Mouse (Mus musculus) midbrain, embryonic 11.5 days (tissue): Measurements from ENCODE around the gene Lipa. TPM values are rescaled to one million over a fixed set of nuclear protein-coding genes. Genes with fewer than 3 reads are reported as not detected.

Experiments used
- ATAC-seq: fragments of 200-750 bp; cut with Nextera tagmentation; 2 replicates; pipeline ENCODE4 v1.8.0; 2017; ENCODE audit warnings: moderate TSS enrichment, moderate library complexity; ENCODE audit not compliant: low FRiP score
- DNase-seq: peaks from one replicate; pipeline ENCODE4 v3.0.0; 2015; ENCODE audit warnings: low spot score; ENCODE audit errors: missing footprints
- H3K27ac ChIP-seq: fragments of 300-500 bp; sonication (generic); 2 replicates; pipeline ENCODE4 v1.5.1; 2014; ENCODE audit warnings: low read depth, low read length
- H3K27me3 ChIP-seq: fragments of 300-500 bp; sonication (generic); 2 replicates; pipeline ENCODE4 v1.6.1; 2014; ENCODE audit warnings: mild to moderate bottlenecking, low read length, moderate library complexity, mixed read lengths; ENCODE audit not compliant: control insufficient read depth, insufficient read depth
- H3K36me3 ChIP-seq: fragments of 300-500 bp; sonication (generic); 2 replicates; pipeline ENCODE4 v1.6.1; 2014; ENCODE audit warnings: mild to moderate bottlenecking, low read length, moderate library complexity, mixed read lengths; ENCODE audit not compliant: control insufficient read depth, insufficient read depth
- H3K4me1 ChIP-seq: fragments of 300-500 bp; sonication (generic); 2 replicates; pipeline ENCODE4 v1.6.1; 2014; ENCODE audit warnings: low read length; ENCODE audit not compliant: control insufficient read depth, insufficient read depth
- H3K4me2 ChIP-seq: fragments of 300-500 bp; sonication (generic); 2 replicates; pipeline ENCODE4 v1.6.1; 2014; ENCODE audit warnings: mild to moderate bottlenecking, moderate library complexity
- H3K4me3 ChIP-seq: fragments of 300-500 bp; sonication (generic); 2 replicates; pipeline ENCODE4 v1.5.1; 2014; ENCODE audit warnings: low read depth, low read length
- H3K9ac ChIP-seq: fragments of 300-500 bp; sonication (generic); 2 replicates; pipeline ENCODE4 v1.6.1; 2014; ENCODE audit warnings: low read length
- H3K9me3 ChIP-seq: fragments of 300-500 bp; sonication (generic); 2 replicates; pipeline ENCODE4 v1.6.1; 2016; ENCODE audit warnings: low read length; ENCODE audit not compliant: control insufficient read depth
- WGBS: fragments of 180-500 bp; shearing (Covaris S2); extraction: QIAGEN DNeasy Blood & Tissue Kit; methylation state at CpG from one replicate; pipeline ENCODE4 v1.1.7; 2014; 5-methylcytosine and 5-hydroxymethylcytosine counted together
- polyA plus RNA-seq: library from polyadenylated mRNA; unstranded; fragments of >200 nt; fragmentation: Nextera tagmentation; extraction: Ambion mirVana; gene quantifications from 2 replicates; pipeline ENCODE4 v1.2.1, GENCODE M21; 2014

Gene Lipa
- polyA plus RNA-seq, 1 experiment from 2014 or later = 28.7 TPM

DNA sequence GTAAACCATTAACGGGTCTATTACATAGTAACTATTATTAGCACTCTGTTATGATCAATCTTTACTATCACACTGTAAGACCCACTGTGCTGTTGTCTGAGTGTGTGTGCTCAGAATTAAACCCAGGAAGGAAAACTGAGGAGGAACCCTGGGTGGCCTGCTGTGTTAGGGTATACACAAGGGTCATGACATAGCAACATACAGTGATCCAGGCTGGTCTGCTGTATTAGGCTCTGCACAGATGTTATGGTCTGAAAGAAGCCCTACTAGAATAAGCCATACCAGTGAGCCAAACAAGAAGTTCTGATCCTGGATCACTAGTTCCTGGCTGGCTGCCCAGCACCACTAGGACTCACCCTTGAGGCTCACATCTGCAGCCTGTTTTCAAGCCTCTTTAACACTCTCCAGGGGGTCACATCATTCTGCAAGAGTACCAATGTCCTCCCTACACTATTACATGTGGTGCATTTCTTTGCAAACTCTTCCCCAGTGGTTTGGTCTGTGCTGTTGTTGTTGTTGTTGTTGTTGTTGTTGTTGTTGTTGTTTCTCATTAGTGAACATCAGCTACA is 65.7 kb downstream of the Lipa start:
- no peak for ATAC-seq
- Histone ChIP-seq H3K4me2 (no peak overlapping the region), H3K27ac (no peak overlapping the region), H3K27me3 (no peaks in the 10 kb centered on the region), H3K9ac (no peak overlapping the region), H3K4me1 (no peaks in the 10 kb centered on the region), H3K9me3 (no peaks in the 10 kb centered on the region), H3K36me3 (no peaks in the 10 kb centered on the region), H3K4me3 (no peak overlapping the region)
- DNase-seq = no peak
- 88% methylated on average over 1 of the region's 1 CpGs for WGBS

DNA sequence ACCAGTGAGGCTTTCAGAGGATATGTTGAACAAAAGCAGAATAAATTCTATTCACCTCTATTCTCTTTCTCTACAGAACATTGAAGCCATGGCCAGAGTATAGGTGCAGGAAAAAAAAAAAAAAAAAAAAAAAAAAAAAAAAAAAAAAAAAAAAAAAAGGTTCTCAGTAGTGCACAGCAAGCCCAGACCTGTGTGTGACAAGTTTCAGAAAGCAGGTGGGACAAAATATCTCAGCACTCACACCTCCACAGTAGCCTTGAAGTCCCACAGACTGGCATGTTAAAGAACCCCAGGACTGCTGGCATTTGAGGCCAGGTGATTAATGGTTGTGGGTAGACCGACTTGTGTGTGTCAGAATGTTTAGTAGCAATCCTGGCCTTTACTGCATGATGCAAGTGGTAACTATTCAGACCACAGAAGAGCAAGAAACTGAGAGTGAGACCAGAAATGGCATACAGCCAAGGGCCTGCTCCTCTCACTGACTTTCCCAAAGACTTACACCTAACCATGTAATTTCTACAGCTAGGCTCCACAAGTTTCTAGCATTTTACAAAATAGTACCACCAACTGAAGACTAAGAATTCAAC is 76.4 kb downstream of the Lipa start:
- Histone ChIP-seq H3K4me2 (no peak overlapping the region), H3K9me3 (no peaks in the 10 kb centered on the region), H3K36me3 (no peaks in the 10 kb centered on the region), H3K4me3 (no peak overlapping the region), H3K27me3 (no peaks in the 10 kb centered on the region), H3K27ac (no peak overlapping the region), H3K9ac (no peak overlapping the region), H3K4me1 (no peaks in the 10 kb centered on the region)
- DNase-seq (no peak), ATAC-seq (no peak)
- WGBS = 82% methylated on average over 1 of the region's 1 CpGs

GRCm38 (mm10) chr19:34448851-34449250 is 78.4 kb downstream of the Lipa start:
- no peak overlapping the region for H3K9ac ChIP-seq
- H3K4me2 ChIP-seq = no peak overlapping the region
- H3K4me1 ChIP-seq = no peaks in the 10 kb centered on the region
- no peak overlapping the region for H3K27ac ChIP-seq
- H3K9me3 ChIP-seq = no peaks in the 10 kb centered on the region
- H3K27me3 ChIP-seq = no peaks in the 10 kb centered on the region
- ATAC-seq (no peak), DNase-seq (no peak)
- H3K4me3 ChIP-seq = no peak overlapping the region
- 93% methylated on average over 1 of the region's 1 CpGs for WGBS
- H3K36me3 ChIP-seq = no peaks in the 10 kb centered on the region

DNA sequence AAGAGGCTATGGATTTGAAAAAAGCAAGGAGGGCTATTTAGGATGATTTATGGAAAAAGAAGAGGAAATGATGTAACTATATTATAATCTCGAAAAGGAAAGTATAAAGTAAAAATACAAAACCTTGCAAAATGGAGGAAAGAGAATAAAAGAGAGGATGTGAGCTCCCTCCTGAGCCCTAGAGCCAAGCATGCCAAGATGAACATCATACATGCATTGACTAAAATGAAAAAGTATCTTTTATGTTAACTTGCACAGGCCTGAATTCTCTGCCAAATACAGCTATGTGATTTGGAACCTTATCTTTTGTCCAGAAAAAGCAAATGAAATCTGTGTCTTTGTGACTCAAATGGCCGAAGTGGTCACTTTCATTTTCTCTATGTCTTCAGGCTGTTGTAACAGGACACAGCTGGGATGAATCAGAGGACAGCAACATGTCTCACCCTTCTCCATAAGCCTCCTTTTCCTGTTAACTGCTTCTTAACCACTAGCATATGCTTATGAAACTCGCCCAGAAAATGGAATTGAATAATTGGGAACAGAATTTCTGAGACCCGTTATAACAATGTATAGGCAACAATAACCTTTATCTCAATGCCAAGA is 81.8 kb downstream of the Lipa start:
- Histone ChIP-seq H3K4me3 (no peak overlapping the region), H3K27me3 (no peaks in the 10 kb centered on the region), H3K9me3 (no peaks in the 10 kb centered on the region), H3K9ac (no peak overlapping the region), H3K27ac (no peak overlapping the region), H3K4me1 (no peaks in the 10 kb centered on the region), H3K36me3 (no peaks in the 10 kb centered on the region), H3K4me2 (no peak overlapping the region)
- no peak for ATAC-seq
- WGBS = 75% methylated on average over 4 of the region's 4 CpGs
- DNase-seq = no peak

DNA sequence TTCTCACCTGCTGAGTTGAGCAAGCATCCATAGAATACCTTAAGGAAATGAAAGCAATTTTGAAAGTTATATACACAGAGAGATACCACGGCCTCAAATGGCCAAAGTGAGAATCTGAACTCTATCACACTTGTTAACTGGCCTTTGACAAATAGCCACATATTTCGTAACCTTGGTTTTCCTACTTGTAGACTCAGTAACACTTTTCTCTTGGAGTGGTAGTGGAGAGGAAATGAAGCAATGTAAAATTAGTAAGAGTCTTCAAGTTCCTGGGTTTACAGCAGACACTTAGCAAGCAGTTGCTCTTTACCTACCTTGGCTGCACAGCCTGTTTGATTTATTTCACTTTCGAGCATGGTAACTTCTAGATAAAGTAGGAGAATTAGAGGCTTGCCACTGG is 82.5 kb downstream of the Lipa start:
- no peak overlapping the region for H3K27ac ChIP-seq
- no peak overlapping the region for H3K4me3 ChIP-seq
- H3K4me1 ChIP-seq = no peaks in the 10 kb centered on the region
- DNase-seq = no peak
- H3K4me2 ChIP-seq = no peak overlapping the region
- H3K9me3 ChIP-seq = no peaks in the 10 kb centered on the region
- no peak overlapping the region for H3K9ac ChIP-seq
- no peak for ATAC-seq
- H3K36me3 ChIP-seq = no peaks in the 10 kb centered on the region
- no peaks in the 10 kb centered on the region for H3K27me3 ChIP-seq
- 86% methylated on average over 3 of the region's 3 CpGs for WGBS

Other genes starting within 250 kb of the Lipa start
- 0.36 and 0.81 TPM in 2 replicates for gene Fas, start 236.8 kb downstream of the Lipa start, polyA plus RNA-seq
- 0.61 and 0.66 TPM in 2 replicates for gene Ch25h, start 52.3 kb downstream of the Lipa start, polyA plus RNA-seq
- gene Ifit2, start 23.2 kb upstream of the Lipa start, polyA plus RNA-seq = 4.7 and 5.0 TPM in 2 replicates
- 0.50 and 0.78 TPM in 2 replicates for gene Ifit3, start 56.1 kb upstream of the Lipa start, polyA plus RNA-seq
- 0.22 and 0.33 TPM in 2 replicates for gene Ifit1bl1, start 74.5 kb upstream of the Lipa start, polyA plus RNA-seq
- gene Ifit3b, start 80.5 kb upstream of the Lipa start, polyA plus RNA-seq = 0.10 TPM in 1 of 2 replicates, not detected in the other
- 0.25 TPM in 1 of 2 replicates, not detected in the other for gene Ifit1bl2, start 113.3 kb upstream of the Lipa start, polyA plus RNA-seq
- 0.36 TPM in 1 of 2 replicates, not detected in the other for gene Ifit1, start 113.4 kb upstream of the Lipa start, polyA plus RNA-seq
- gene Slc16a12, start 219.8 kb upstream of the Lipa start, polyA plus RNA-seq = 2.7 and 3.0 TPM in 2 replicates